Mouse (Mus musculus) c-Kit-positive CD71-negative TER-119-negative erythroid progenitor cells, embryonic 14.5 days (primary cell): ENCODE measurements around the gene Dpm1.

Experiments
- DNase-seq: peaks from one replicate; pipeline ENCODE4 v3.0.0-alpha.2; 2013; ENCODE audit warnings: low read depth

Dpm1 gene

DNA sequence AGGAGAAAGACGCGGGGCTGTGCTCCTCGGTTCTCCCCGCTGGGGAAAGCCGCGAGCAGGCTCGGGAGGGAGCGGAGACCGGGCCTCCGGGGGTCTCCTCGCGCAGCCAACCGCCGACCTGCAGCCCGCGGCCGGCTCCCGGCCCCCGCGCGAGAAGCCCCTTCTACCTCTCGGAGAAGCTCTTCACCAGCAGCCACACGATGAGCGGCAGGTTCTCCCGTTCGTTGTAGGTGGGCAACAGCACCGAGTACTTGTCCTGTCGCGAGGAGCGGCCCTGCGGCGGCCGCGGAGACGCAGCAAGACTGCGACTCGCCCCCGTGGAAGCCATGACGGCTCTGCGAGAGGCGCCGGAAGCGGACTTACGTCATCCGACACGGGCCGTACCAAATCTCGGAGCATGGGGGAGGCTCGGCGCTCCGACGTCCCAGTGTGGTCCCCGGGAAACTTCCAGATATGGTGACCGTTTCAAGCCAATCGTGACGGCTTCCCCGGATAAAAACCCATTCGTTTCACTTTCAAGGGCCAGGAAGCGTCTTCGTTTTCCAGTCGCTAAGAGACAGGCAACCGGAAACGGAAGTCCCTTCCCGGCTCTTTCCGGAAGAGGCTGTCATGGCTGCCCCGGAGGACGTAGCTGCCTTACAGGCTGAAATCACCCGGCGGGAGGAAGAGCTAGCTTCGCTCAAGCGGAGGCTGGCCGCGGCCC, at the start of gene Dpm1, which contains the start of the genes Gm20716 and Mocs3:
Gene Dpm1 (minus strand): TSS at position 566 of the 703 bp plus-strand sequence.
Gene Gm20716 (minus strand): TSS at position 339 of the 703 bp plus-strand sequence.
Gene Mocs3 (plus strand): TSS at position 597 of the 703 bp plus-strand sequence.
- DNase-seq = peak; percentile 76

DNA sequence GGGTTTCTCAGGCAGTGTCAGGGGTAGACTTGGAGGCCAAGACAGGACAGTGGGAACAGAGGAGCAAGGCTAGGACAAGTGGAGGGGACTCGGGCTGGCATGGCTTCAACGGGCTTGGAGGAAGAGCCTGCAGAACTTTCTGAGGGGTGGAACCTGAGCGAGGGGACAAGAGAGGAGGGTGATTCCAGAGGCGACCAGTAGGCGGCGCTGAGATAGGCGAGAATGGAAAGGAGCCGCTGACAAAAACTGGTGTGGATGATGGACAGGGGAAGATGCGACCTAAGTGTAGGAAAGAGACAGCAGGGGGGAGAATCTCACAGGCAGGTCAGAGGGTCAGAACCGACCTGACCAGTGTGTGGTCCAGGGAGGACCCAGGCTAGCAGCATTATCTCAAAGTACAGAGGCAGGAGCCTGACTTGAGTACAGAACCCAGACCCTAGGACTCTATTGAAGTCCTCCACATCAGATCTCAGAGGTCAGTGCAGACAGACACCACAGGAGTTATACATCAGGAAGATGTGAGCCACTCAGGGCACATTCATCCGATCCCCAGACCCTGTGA, 44.1 kb upstream of the Dpm1 start:
- peak; percentile 67 for DNase-seq

DNA sequence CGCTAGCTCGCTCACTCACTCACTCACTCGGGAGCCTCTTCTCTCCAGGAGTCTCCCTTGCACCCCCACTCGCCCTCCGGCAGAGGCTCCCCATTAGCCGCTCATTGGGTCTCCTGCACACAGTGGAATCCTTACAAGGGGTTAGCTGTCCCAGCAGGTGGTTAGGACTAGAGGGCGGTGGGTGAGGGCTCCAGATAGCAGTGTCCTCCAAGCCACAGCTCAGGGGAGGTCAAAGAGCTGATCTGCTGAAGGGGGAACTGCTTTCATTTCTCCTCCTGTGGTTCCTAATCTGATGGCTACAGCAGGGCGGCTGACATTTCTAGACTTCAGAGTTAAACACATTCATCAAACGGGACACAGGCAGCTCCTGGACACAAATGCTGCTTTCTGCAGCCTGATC, 43.0 kb upstream of the Dpm1 start:
- DNase-seq = no peak

DNA sequence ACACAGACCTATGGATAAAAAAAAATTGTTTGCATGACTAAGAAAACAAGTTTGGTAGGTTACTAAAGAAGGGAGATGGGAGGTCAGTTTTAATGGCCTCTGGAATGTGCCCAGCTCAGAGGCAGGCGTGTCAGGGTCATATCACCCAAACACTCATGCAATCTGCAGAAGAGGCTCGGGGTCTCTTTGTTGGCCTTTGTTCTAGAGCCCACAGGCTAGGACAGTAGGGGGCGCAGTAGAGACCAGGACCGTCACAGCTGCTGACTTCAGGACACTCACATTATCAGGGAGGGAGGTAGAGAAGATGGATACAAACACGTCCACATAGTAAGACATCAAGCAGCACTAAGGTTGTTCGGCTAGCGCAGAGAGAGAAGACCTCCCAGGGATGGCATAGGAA, 37.6 kb upstream of the Dpm1 start:
- no peak for DNase-seq

DNA sequence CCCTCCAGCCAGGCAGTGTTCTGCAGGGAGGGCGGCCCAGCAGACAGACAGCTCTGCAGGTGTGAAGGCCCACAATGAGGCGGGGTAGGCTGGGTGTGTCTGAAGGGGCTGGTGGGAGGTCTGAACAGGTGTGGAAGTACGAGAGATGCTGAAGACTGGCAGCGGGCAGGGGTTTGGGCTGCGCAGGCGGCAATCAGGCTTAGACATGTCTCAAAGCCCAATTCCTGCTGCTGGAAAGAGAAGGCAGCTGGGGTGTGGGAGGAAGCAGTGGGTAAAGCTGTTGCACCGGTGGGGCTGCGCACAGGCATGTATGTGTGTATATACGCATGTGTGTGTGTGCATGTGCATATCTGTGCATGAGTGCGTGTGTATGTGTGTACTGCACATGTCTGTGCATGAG, 30.5 kb upstream of the Dpm1 start:
- no peak for DNase-seq

DNA sequence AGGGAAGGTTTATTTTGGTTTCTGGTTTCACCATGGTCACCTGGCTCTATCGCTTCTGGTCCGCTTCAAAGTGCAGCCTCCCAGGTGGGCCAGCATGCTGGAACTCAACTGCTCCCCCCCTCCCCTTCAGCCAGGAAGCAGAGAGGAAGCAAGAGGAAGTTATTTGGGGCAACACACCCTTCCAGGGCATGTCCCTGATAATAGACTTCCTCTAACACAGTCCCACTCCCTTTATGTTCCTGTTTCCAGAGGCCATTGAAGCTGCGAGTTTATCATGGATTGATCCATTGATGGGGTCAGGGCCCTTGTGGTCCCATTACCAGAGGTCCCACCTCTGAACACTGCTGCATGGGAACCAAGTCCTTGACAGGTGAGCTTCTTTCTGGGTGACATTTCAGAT, 29.7 kb upstream of the Dpm1 start:
- no peak for DNase-seq

DNA sequence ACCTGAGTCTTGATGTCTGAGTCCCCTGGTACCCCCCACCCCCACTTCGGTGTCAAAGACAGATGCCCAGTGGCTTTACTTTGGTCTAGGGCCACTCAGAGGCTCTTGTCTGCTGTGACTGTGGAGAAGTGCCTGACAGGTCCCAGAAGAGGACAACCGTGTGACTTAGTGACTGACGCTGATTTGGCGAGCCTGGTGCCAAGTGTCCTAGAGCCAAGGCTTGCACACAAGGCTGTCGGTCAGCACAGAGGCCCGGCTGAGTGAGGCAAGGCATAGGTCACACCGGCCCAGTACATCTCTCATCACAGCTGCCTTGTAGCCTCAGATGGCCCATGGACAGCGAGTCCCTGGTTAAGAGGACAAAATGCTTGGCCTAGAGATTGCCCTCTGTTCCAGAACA, 28.7 kb upstream of the Dpm1 start:
- no peak for DNase-seq

DNA sequence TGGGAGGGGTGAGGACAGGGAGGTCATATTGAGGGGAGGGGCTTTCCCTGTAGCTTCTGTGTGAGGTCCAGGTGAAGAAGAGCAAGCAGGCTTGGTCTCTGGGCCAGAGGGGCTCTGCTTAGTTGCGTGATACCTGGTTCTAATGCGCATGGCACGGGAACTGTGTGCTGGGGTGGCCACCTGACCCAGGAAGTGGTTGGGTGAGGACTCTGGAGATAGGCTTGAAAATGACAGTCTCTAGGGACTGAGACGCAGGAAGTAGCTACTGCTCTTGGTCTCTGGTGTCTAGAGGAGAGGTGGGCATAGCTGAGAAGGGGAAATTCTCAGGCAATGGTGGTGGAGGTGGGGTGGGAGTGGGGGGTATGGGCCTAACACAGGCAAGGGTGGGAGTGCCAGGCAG, 26.8 kb upstream of the Dpm1 start:
- no peak for DNase-seq

DNA sequence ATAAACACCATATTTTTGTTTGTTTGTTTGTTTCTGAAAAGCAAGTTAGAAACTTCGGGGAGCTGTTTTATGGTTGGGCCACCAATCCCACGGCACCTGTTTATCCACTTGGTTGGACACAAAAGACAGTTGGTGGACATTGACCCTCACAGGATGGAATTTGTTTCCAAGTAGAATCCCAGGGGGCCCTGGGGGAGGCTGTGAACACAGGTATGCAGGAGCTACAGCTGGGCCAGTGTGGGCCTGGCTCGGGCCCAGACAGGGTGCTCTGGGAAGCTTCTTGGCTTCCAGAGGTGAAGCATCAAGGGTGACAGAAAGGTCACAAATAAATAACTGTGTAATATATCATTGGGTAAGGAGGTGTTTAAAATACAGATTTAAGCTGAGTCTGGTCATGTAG, 26.1 kb upstream of the Dpm1 start:
- DNase-seq = no peak

DNA sequence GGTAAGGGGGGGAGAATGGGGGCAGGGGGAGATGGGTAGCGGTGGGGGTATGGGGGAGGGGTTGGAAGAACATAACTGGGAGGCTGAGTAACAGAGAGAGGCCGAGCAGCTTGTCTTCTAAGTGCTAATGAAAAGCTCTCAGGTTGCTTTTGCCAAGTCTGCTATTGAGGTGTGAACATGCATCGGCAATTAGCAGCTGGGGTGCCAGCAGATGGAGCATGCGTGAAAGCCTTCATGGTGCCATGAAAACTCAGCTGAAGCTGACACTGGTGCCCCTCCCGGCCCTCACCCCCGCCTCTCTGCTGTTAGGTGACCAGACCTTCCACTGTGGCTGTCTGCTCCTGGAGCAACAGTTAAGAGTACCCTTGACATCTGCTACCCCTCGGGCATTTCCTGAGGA, 23.4 kb upstream of the Dpm1 start:
- no peak for DNase-seq

DNA sequence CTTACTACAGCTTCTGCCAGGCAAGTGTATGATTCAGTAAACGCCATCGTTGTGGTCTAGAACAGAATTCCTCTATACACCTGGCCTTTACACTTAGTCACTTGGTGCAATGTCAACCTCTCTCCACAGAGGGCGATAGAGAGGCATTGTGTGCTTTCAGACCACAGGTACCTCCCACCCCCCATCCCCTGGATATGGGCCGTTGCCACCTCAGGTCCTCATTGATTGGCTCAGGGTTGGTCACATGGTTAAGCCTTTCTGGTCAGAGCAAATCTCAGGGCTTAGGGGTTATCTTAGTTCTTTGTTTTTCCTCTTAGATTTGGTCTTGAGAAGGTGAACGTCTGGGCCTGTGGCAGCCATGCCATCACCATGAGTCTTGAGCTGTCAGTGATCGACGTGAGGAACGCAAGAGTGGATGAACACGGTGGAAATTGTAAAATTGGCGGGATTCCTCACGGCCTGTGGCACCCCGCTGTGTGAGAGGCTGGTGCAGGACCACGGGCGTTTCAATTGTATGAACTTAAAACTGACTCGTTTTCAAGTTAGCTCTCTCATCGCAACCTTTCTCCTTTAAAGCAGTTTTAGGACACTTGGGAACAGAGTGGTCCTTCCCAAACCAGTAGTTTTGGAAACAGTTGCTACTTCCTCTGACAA, 22.4 kb upstream of the Dpm1 start:
- no peak for DNase-seq

DNA sequence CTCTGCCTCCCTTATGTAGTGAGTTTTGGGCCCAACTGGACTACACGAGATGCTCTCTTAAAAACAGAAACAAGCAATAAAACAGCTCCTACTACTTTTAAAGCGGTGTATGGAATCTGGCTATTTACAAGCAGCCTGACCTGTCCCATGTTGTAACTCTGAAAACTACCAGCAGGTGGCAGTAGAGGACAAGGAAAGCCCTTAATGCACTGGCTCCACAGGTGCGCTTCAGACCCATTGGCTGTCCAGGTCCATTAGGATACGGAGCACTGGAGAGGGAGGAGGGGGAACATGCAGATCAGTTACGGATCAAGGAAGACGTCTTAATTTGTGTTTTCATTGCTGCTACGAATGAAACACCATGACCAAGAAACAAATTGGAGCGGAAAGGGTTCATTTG, 19.9 kb upstream of the Dpm1 start:
- peak; percentile 88 for DNase-seq

DNA sequence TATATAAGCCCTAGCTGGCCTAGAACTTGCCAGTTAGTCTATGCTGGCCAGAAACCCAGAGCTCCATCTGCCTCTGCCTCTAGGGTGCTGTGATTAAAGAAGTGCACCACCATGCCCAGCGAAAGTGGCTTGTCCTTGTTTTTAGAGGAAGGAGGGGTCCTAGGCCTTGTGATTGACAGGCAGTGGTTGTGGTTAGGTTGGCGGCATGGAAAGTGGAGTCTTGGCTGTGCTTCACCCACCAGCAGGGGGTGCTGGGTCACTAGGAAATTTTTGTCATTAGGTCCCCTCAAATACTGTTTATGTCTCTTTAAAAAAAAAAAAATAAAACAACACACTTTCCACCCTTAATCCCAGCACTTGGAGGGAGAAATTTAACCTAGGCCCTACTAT, 18.5 kb upstream of the Dpm1 start:
- peak; percentile 59 for DNase-seq

DNA sequence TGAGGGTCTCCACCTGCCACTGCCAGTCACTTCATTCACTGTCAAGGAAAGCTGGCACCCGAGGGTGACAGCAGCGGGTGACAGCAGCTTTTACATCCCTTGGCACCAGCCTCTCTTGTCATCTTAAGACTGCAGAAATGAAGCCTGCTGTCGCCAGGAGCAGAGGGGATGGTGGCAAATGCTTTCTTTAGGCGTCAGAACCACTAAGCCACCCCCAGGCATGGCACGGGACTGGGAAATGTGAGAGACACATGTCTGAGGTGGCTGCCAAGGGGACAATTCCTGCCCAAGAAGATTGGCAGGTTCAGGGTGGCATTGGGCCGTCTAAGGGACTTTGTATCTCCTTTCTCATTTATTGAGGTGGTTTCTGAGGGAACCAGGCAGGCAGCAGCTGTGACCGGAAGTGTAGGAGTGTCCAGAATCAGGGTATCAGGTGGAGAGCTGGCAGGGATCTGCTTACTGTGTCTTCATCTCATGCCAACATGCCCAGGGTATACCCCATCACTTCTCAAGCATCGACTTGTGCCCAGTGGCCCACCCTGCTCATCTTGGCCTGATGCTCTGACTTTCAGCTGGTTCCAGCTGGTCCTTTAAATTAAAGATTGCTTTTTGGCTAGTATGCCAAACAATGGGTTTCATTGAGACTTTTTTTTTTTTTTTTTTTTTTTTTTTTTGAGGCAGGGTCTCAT, 17.9 kb upstream of the Dpm1 start:
- no peak for DNase-seq

DNA sequence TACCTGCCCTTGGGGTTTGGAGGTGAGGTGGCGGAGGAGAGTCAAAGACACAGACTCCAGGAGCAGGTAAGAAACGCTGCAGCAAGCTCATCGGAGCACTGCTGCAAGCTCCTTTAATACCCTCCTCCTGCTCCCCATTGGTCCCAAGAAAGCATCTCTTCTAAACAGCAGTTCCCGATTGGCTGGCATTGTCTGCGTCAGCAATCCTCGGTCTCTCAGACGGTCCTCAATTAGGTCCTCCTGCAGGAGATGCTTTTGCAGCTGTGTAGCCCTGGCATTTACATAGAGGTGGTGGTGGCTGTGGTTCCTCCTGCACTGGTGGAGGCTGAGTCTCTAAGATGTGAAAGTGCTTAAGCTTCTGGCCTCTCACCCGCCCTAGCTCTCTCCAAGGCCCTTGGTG, 15.2 kb upstream of the Dpm1 start:
- no peak for DNase-seq

DNA sequence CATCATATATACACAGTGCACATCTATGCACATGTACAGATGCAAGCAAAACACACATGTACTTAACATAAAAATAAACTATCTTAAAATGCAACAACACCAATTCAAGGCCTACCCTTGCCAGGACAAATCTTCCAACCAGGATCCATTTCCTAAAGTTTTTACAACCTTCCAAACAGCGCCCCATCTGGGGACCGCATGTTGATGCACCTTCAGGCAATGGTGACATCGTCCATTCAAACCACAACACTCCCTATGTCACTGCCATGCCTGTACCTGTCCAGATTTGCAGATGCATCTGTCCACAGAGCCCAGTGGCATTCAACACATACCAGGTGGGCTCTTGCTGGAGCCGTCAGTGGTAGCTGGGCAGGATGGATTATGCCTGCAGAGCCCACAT, 12.9 kb upstream of the Dpm1 start:
- no peak for DNase-seq

DNA sequence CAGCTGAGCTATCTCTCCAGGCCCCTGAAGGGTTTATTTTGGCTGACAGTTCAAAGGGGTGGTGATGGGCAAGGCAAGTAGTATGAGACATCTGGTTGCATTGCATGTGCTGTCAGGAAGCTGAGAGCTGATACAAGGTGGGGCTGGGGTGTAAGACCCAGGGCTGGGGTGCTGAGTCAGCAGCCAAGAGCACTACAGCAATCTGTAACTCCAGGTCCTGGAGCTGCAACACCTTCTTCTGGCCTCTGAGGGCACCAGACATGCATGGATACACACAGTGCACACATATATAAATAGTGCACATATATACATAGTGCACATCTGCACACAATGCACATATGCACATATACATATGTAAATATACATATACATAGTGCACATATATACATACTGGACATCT, 12.4 kb upstream of the Dpm1 start:
- DNase-seq = no peak

DNA sequence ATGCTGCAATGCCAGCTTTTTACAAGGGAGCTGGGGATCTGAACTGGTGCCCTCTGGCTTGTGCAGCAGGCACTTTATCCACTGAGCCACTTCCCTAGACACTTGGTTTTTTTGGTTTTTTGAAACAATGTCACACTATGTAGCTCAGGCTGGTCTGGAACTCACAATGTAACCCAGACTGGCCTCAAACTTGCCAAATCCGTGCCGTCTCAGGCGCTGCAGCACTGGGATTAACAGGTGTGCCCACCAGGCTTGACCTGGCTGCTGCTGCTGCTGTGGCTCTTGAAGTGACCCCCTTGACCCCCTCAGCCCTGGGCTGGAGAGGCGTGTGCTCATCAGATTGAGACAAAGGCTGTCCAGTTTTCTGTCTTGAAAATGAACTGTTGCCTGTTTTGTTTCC, 7.9 kb upstream of the Dpm1 start:
- no peak for DNase-seq

DNA sequence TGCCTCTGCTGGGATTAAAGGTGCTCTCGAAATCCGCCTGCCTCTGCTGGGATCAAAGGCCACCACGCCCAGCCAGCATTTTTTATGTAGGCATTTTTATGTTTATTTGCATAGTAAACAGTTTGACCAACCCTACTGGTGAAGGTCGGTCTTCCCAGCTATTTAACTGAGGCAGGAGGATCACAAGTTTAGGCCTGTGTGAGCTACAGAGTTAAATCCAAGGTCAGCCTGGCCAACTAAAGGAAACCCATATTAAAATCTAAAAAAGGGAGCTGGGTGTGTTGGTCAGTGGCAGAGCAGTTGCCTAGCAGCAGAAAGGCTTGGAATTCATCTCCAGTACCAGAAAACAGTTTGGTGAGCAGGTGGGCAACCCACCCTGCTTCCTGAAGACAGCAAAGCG, 2.9 kb upstream of the Dpm1 start:
- DNase-seq = no peak

DNA sequence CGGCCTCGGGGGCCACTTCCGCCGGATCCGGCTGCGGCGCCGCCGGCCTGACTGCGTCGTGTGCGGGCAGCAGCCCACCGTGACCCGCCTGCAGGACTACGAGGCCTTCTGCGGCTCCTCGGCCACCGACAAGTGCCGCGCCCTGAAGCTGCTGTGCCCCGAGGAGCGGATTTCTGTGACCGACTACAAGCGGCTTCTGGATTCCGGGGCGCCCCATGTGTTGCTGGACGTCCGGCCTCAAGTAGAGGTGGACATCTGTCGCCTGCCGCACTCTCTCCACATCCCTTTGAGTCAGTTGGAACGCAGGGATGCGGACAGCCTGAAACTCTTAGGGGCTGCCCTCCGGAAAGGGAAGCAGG, 1.1 kb upstream of the Dpm1 start:
- DNase-seq = no peak

DNA sequence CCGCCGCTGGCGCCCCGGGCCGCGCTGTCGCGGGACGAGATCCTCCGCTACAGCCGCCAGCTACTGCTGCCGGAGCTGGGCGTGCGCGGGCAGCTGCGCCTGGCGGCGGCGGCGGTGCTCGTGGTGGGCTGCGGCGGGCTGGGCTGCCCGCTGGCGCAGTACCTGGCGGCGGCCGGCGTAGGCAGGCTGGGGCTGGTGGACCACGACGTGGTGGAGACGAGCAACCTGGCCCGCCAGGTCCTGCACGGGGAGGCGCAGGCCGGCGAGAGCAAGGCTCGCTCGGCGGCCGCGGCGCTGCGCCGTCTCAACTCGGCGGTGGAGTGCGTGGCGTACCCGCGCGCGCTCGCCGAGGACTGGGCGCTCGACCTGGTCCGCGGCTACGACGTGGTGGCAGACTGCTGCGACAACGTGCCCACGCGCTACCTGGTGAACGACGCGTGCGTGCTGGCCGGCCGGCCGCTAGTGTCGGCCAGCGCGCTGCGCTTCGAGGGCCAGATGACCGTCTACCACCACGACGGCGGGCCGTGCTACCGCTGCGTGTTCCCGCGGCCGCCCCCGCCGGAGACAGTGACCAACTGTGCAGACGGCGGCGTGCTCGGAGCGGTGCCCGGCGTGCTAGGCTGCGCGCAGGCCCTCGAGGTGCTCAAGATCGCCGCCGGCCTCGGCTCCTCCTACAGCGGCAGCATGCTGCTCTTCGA, 531 bp upstream of the Dpm1 start:
- DNase-seq = no peak
